Mouse (Mus musculus): ENCODE results near the gene AC109138.7.

Gene AC109138.7

DNA sequence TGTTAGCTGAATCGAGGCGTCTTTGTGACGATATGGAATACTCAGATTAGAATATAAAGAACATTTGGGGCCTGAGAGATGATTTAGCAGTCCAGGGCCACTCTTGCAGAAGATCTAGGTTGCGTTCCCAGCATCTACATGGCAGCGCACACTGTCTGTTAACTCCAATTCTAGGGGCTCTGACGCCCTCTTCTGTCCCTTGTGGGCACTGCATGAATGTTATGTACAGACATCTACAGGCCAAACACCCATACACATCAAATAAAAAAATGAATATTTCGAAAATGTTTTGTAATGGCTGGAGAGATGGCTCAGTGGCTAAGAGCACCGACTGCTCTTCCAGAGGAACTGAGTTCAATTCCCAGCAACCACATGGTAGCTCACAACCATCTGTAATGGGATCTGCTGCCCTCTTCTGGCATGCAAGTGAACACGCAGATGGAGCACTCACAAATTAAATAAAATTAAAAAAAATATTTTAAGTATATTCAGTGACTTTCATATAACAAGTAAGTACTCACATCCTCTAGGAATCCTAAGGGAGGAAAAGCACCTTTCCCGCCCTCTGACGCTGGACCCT, 41.5 kb downstream of the AC109138.7 start:
- DNase-seq (ENCODE audit: low read depth), result peak; percentile 57

DNA sequence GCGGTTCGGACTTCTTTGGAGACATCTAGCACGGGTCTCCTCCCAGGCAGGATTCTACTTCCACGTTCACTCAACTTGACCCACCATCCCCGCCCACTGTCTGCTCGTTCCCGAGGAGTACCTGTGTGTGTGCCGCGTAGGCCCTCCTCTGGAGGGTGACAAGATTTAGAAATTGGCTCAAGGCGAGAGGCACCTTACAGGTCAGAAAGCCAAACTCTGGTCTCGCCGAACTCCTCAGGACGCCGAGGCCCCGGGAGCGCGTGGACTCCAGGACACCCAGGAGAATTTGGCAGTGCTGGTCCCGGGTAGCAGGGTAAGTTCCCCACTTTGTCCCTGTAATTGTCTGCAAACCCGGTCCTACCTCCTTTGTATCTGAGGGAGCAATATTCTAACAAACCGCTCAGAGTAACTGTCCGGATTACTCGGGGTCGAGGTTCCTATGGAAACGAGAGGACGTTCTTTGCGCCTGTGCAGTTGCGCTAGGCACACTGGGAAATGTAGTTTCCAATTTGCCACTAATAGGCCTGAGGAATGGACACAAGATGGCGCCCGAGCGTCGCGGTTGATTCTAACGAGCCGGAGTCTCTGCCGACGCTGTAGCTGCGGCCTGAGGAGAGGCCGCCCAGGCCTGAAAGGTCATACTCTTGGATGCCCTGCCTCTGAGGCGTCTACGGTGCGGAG, 43.2 kb downstream of the AC109138.7 start:
- peak; percentile 96 for DNase-seq (ENCODE audit: low read depth)

DNA sequence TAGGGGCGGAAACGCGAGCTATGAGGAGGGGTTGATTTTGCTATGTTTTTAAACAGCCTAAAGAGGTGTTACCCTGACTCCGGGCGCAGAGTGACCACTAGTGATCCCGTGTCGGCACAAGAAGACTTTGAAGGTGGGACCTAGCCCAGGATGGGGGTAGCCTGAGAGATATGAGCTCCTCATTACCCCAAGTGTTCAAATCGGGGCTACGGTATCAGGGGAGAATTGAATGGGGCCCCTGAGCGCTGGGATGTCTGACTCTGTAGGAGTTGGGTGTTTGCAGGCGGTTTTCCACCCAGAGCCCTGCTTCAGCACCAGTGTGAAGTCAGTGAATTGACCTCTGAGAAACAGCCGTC, 43.7 kb downstream of the AC109138.7 start:
- no peak for DNase-seq (ENCODE audit: low read depth)

DNA sequence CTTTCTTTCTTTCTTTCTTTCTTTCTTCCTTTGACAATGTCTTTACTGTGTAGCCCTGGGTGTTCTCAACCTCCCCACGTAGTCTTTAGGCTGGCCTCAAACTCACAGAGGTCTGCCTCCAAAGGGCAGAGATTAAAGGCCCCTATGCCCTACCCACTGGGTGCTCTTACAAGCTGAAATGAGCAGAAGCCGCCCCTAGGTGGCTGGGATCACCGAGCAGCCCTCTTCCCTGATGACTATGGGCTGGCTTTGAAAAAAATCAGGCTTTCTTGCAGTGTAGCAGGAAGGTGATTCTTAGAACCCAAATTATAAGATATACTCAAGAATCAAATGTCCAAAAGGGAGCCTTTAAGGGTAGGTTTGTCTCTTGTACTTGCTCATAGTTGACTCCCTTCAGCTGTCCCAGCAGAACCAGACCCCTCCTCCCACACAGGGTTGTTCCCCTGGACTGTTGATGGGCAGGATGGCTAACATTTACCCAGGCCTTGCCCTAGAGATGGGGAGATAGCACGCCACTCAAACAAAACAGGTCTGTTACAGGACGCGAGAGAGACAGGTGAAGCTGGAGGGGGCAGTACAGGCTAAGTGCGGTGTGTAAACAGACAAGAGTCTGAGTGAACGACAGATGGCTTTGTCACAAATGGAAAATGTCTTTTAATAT, 47.0 kb downstream of the AC109138.7 start:
- peak; percentile 74 for DNase-seq (ENCODE audit: low read depth)

DNA sequence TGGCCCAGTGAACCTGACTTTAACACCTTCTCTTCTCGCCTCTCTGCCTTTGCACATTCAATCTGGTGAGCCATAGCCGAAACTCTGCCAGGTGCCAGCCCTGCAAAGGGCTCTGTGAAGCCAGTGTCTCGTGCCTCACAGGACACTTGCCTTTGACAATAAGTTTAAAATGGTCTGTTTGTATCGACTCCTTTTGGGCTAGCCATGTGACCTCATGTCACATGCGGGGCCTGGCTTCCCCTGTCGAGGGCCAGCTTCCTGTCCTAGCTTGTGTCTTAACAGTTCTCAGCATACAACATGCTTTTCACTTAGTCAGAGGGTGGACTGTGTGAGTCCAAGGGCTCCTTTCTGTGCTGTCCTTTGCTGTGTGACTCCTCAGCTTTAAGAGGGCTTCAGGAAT, 48.6 kb downstream of the AC109138.7 start:
- DNase-seq (ENCODE audit: low read depth), result no peak

DNA sequence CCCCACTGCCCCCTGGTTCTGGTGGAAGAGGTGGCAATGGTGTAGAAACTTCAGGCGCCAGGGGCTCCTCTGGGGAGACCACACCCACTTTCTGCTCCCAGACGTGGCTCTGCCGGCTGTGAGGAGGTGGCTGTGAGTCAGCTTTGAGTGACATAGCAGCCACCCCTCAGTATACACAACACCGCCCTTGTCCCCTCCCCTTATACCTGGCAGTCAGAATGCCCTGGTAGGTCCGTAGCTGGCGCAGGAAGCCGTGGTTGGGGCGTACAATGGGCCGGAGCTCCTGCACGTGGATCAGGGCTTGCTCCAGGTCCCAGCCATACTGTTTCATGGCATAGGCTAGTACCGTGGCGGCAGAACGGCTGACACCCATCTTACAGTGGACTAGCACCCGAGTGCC, 49.5 kb downstream of the AC109138.7 start:
- DNase-seq (ENCODE audit: low read depth), result no peak

DNA sequence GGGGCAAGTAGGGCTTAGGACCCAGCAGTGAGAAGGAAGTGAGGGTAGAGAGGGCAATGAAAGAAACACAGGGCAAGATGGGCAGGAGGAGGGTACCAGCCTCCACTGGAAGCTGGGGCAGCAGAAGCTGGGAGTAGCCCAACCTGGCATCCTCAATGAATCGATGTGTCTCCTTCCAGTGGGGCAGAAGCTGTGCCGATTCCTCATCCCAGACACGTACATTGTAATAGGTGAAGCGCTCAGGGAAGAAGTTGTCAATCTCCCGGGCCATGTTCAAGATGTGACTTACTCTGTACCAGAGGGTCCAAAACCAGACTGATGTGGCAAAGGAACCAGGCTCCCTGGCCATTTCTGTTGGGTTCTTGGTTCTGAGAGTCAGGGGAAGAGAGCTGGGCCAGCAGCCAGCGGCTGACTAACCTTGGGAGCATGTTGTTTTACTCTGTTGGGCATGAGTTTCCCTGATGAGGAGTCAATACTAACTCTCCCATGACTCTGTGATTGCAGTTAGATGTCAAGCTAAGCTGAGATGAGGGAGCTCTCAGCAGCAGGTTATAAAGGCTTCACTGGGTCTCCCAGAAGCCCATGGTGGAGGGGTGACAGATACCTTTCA, 50.1 kb downstream of the AC109138.7 start:
- DNase-seq (ENCODE audit: low read depth), result no peak

DNA sequence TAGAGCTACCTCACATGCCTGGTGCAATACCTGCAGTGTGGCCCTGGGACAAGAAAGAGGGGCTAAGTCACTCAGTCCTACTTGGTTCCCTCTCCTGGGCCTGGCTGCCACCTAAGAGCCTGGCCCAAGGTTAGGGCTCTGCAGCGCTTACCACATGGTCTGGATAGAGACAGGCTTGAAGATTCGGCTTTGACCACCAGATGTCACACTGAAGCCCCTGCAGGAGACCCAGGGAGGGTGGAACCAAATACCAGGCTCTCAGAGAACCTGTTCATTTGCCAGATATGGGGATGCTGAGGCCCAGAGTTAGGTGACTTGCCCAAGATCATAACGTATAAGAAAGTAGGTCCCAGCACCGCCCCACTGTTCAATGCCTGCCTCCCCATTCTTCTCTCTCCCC, 51.8 kb downstream of the AC109138.7 start:
- DNase-seq (ENCODE audit: low read depth), result no peak

DNA sequence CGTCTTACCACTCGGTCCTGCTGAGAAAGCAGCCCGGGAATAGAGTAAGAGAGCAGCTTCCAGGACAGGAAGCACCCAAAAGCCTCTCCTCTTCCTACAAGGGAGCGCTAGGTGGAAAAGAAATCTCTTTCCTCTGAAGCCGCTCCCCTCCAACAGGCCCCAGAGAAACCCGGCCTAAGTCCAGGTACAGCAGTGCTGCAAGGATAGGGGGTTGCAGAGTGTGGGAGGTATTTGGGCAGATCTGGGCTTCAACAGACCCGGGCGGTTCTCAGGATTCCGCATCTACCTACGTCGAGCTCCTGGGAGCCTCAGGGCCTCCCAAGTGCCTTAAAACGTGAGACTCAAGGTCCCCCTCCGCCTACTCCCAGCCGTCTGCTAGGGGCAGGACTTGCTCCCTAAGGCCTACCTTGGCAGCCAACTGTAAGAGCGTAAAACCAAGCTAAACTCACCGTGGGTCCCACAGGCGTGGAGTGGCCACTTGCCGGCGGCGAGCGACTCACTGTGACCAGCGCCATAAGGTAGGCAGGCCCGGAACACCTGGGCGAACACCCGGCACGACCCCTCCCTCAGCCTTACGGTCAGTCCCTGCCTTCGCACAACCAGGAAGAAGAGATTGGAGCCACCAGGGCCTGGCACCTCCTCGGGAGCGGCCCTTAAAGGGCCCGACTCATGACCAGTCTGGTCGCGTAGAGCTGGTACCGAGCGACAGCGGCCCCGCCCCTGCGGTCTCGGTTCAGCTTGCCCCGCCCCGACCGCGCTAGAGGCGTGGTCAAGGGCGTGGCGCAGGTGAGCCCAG, 54.6 kb downstream of the AC109138.7 start, which contains the start of gene Ssh3:
TSS of gene Ssh3 (minus strand) at position 615 of the 796 bp plus-strand sequence.
- DNase-seq (ENCODE audit: low read depth), result peak; percentile 83

DNA sequence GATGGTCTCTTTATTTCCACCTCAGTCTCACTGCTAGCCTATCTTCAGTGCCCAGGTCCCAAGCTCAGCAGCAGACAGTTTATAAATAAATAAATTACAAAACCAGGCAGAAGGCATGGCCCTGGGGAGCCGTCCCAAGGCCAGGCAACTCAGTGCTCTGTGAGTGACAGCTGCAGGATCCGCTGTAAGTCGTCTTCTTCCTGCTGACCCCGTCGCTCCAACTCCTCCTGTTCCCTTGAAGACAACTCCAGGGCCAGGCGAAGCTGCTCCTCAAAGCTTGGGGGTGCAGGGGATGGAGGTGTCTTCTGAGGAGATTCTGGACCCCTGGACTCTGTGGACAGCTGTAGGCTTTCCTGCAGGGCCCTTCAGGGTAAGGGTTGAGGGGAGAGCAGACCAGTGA, 56.0 kb downstream of the AC109138.7 start:
- no peak for DNase-seq (ENCODE audit: low read depth)

DNA sequence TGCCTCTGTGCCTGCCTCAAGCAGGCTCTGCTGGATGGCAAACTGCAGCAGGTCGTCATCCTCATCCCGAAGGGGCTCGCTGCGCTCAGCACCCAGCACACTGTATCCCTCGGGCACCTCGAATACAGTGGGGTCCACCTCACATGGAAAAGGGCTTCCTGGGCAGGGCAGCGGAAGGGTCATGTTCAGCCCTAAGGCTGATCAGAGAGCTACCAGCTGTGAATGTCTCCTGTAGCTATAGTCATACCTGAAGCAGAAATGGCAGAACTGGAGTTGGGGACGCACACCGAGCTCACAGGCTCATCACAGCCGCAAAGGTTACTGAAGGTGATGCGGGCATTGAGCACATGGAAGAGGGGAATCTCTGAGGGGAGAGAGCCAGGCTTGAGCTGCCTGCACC, 56.8 kb downstream of the AC109138.7 start:
- DNase-seq (ENCODE audit: low read depth), result no peak

DNA sequence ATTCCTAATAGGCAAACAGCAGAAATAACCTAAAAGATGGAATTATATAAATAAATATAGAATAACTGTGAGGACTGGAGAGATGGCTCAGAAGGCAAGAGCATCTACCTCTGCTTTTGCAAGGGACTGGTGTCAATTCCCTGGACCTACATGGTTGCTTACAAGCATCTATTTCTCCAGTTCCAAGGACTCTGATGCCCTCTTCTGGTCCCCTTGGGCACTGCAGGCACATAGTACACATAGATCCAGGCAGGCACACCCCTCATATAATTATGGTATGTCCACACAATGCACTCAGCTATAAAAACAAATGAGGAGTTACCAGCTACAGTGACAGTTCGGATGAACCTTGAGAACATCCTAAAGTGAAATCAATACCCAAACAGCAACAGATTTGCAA, 65.3 kb downstream of the AC109138.7 start:
- peak; percentile 59 for DNase-seq (ENCODE audit: low read depth)

DNA sequence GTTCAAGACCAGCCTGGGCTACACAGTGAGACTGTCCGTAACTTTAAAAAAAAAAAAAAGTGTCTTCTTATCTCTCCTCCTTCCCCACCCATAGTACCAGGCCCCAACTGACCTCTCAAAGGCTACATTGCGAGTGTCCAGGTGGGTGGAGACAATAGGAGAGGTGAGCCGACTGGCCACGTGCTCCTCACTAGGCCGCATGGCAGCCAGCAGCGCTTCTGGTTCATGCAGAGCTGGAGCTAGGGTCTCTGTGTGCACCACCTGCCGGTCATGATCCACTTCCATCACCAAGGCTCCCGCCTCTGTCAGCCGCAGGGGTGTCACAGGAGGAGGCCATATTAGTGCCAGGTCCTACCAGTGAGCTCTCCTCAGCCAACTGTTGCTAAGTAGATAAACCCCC, 66.3 kb downstream of the AC109138.7 start:
- DNase-seq (ENCODE audit: low read depth), result no peak

Data from naive thymus-derived CD4-positive, alpha-beta T cell, adult 2 months (primary cell).